Mouse (Mus musculus): ENCODE measurements around the gene Pam. TPM values are rescaled to one million over a fixed set of nuclear protein-coding genes. Genes with fewer than 3 reads are reported as not detected.

Gene Pam
- polyA plus RNA-seq, 1 experiment from 2014 or later: 30.7 TPM

GRCm38 (mm10) chr1:97854256-97854655 is 241.2 kb downstream of the Pam start:
- no peak overlapping the region for H3K4me3 ChIP-seq (ENCODE audit: low read length)

GRCm38 (mm10) chr1:97851601-97852175 is 243.8 kb downstream of the Pam start:
- ATAC-seq: no peak
- H3K4me3 ChIP-seq (ENCODE audit: low read length): no peak overlapping the region
- H3K9ac ChIP-seq (ENCODE audit: low read depth, low read length): no peak overlapping the region
- no peaks in the 10 kb centered on the region for H3K4me1 ChIP-seq (ENCODE audit: control insufficient read depth, insufficient read depth, low read length)
- no peak overlapping the region for H3K27ac ChIP-seq (ENCODE audit: low read length)
- no peaks in the 10 kb centered on the region for H3K27me3 ChIP-seq (replicated peaks; ENCODE audit: control insufficient read depth, insufficient read depth, low read length)
- H3K9me3 ChIP-seq (ENCODE audit: control insufficient read depth, low read length): no peaks in the 10 kb centered on the region
- H3K4me2 ChIP-seq (ENCODE audit: low read depth, low read length): no peak overlapping the region
- 81% methylated on average over 13 of the region's 13 CpGs for WGBS
- H3K36me3 ChIP-seq (ENCODE audit: control insufficient read depth, insufficient read depth, low read length): no peaks in the 10 kb centered on the region

More at GRCm38 (mm10) chr1:97854256-97854655, 241.2 kb downstream of the Pam start:
- Histone ChIP-seq H3K4me1 (ENCODE audit: control insufficient read depth, insufficient read depth, low read length) (no peaks in the 10 kb centered on the region), H3K4me2 (ENCODE audit: low read depth, low read length) (no peak overlapping the region), H3K9ac (ENCODE audit: low read depth, low read length) (no peak overlapping the region), H3K27me3 (replicated peaks; ENCODE audit: control insufficient read depth, insufficient read depth, low read length) (no peaks in the 10 kb centered on the region), H3K36me3 (ENCODE audit: control insufficient read depth, insufficient read depth, low read length) (no peaks in the 10 kb centered on the region), H3K27ac (ENCODE audit: low read length) (no peak overlapping the region), H3K9me3 (ENCODE audit: control insufficient read depth, low read length) (no peaks in the 10 kb centered on the region)
- 87% methylated on average over 3 of the region's 3 CpGs for WGBS
- ATAC-seq: no peak

- no peaks in the 10 kb centered on the region for H3K27me3 ChIP-seq (replicated peaks; ENCODE audit: control insufficient read depth, insufficient read depth, low read length)
- 65% methylated on average over 14 of the region's 14 CpGs for WGBS
- H3K9ac ChIP-seq (ENCODE audit: low read depth, low read length): no peak overlapping the region
Measured at GRCm38 (mm10) chr1:97848601-97849241, 246.7 kb downstream of the Pam start.

GRCm38 (mm10) chr1:97843220-97843992 is 252.0 kb downstream of the Pam start:
- ATAC-seq: no peak
- H3K4me2 ChIP-seq (ENCODE audit: low read depth, low read length): no peak overlapping the region
- no peak overlapping the region for H3K4me3 ChIP-seq (ENCODE audit: low read length)
- H3K9ac ChIP-seq (ENCODE audit: low read depth, low read length): no peak overlapping the region
- H3K27ac ChIP-seq (ENCODE audit: low read length): no peak overlapping the region
- H3K4me1 ChIP-seq (ENCODE audit: control insufficient read depth, insufficient read depth, low read length): no peaks in the 10 kb centered on the region
- no peaks in the 10 kb centered on the region for H3K36me3 ChIP-seq (ENCODE audit: control insufficient read depth, insufficient read depth, low read length)
- H3K9me3 ChIP-seq (ENCODE audit: control insufficient read depth, low read length): no peaks in the 10 kb centered on the region
- H3K27me3 ChIP-seq (replicated peaks; ENCODE audit: control insufficient read depth, insufficient read depth, low read length): no peaks in the 10 kb centered on the region

More at GRCm38 (mm10) chr1:97848601-97849241, 246.7 kb downstream of the Pam start:
- Histone ChIP-seq H3K4me1 (ENCODE audit: control insufficient read depth, insufficient read depth, low read length) (no peaks in the 10 kb centered on the region), H3K27ac (ENCODE audit: low read length) (no peak overlapping the region), H3K9me3 (ENCODE audit: control insufficient read depth, low read length) (no peaks in the 10 kb centered on the region), H3K36me3 (ENCODE audit: control insufficient read depth, insufficient read depth, low read length) (no peaks in the 10 kb centered on the region), H3K4me3 (ENCODE audit: low read length) (no peak overlapping the region), H3K4me2 (ENCODE audit: low read depth, low read length) (no peak overlapping the region)
- ATAC-seq: no peak

GRCm38 (mm10) chr1:97834354-97834822 is 261.1 kb downstream of the Pam start:
- Histone ChIP-seq H3K4me3 (ENCODE audit: low read length) (no peak overlapping the region), H3K9ac (ENCODE audit: low read depth, low read length) (no peak overlapping the region), H3K27me3 (replicated peaks; ENCODE audit: control insufficient read depth, insufficient read depth, low read length) (no peaks in the 10 kb centered on the region), H3K4me1 (ENCODE audit: control insufficient read depth, insufficient read depth, low read length) (no peaks in the 10 kb centered on the region; the same call in 1 of the 2 replicates), H3K9me3 (ENCODE audit: control insufficient read depth, low read length) (no peaks in the 10 kb centered on the region), H3K27ac (ENCODE audit: low read length) (peak overlapping the region; percentile 17; the same call in 1 of the 2 replicates), H3K4me2 (ENCODE audit: low read depth, low read length) (no peak overlapping the region), H3K36me3 (ENCODE audit: control insufficient read depth, insufficient read depth, low read length) (no peaks in the 10 kb centered on the region)
- WGBS: 75% methylated on average over 5 of the region's 5 CpGs
- no peak for ATAC-seq

- Histone ChIP-seq H3K27ac (ENCODE audit: low read length) (no peak overlapping the region; the same call in 1 of the 2 replicates), H3K27me3 (replicated peaks; ENCODE audit: control insufficient read depth, insufficient read depth, low read length) (no peaks in the 10 kb centered on the region), H3K9ac (ENCODE audit: low read depth, low read length) (no peak overlapping the region), H3K36me3 (ENCODE audit: control insufficient read depth, insufficient read depth, low read length) (no peaks in the 10 kb centered on the region), H3K4me1 (ENCODE audit: control insufficient read depth, insufficient read depth, low read length) (no peaks in the 10 kb centered on the region; the same call in 1 of the 2 replicates), H3K4me2 (ENCODE audit: low read depth, low read length) (no peak overlapping the region), H3K9me3 (ENCODE audit: control insufficient read depth, low read length) (no peaks in the 10 kb centered on the region), H3K4me3 (ENCODE audit: low read length) (no peak overlapping the region)
- 62% methylated on average over 5 of the region's 5 CpGs for WGBS
- ATAC-seq: no peak
Measured at GRCm38 (mm10) chr1:97833466-97834353, 261.7 kb downstream of the Pam start.

GRCm38 (mm10) chr1:97828087-97828486 is 267.4 kb downstream of the Pam start:
- no peak overlapping the region for H3K27ac ChIP-seq (ENCODE audit: low read length)
- H3K4me2 ChIP-seq (ENCODE audit: low read depth, low read length): no peak overlapping the region
- 87% methylated on average over 5 of the region's 5 CpGs for WGBS
- H3K9ac ChIP-seq (ENCODE audit: low read depth, low read length): no peak overlapping the region
- H3K9me3 ChIP-seq (ENCODE audit: control insufficient read depth, low read length): no peaks in the 10 kb centered on the region
- no peak overlapping the region for H3K4me3 ChIP-seq (ENCODE audit: low read length)
- no peak for ATAC-seq
- no peaks in the 10 kb centered on the region for H3K4me1 ChIP-seq (ENCODE audit: control insufficient read depth, insufficient read depth, low read length)
- H3K36me3 ChIP-seq (ENCODE audit: control insufficient read depth, insufficient read depth, low read length): no peaks in the 10 kb centered on the region
- no peaks in the 10 kb centered on the region for H3K27me3 ChIP-seq (replicated peaks; ENCODE audit: control insufficient read depth, insufficient read depth, low read length)

- ATAC-seq: no peak
- Histone ChIP-seq H3K4me3 (ENCODE audit: low read length) (no peak overlapping the region), H3K36me3 (ENCODE audit: control insufficient read depth, insufficient read depth, low read length) (no peaks in the 10 kb centered on the region), H3K9ac (ENCODE audit: low read depth, low read length) (no peak overlapping the region), H3K9me3 (ENCODE audit: control insufficient read depth, low read length) (no peaks in the 10 kb centered on the region), H3K27me3 (replicated peaks; ENCODE audit: control insufficient read depth, insufficient read depth, low read length) (no peaks in the 10 kb centered on the region), H3K27ac (ENCODE audit: low read length) (no peak overlapping the region), H3K4me1 (ENCODE audit: control insufficient read depth, insufficient read depth, low read length) (no peaks in the 10 kb centered on the region), H3K4me2 (ENCODE audit: low read depth, low read length) (no peak overlapping the region)
- 59% methylated on average over 2 of the region's 2 CpGs for WGBS
Measured at GRCm38 (mm10) chr1:97827566-97827965, 267.9 kb downstream of the Pam start.

GRCm38 (mm10) chr1:97822904-97823303 is 272.5 kb downstream of the Pam start:
- 95% methylated on average over 7 of the region's 7 CpGs for WGBS
- no peaks in the 10 kb centered on the region for H3K36me3 ChIP-seq (ENCODE audit: control insufficient read depth, insufficient read depth, low read length)
- H3K9me3 ChIP-seq (ENCODE audit: control insufficient read depth, low read length): no peaks in the 10 kb centered on the region
- ATAC-seq: no peak
- H3K4me3 ChIP-seq (ENCODE audit: low read length): no peak overlapping the region
- H3K4me1 ChIP-seq (ENCODE audit: control insufficient read depth, insufficient read depth, low read length): no peaks in the 10 kb centered on the region
- no peaks in the 10 kb centered on the region for H3K27me3 ChIP-seq (replicated peaks; ENCODE audit: control insufficient read depth, insufficient read depth, low read length)
- H3K9ac ChIP-seq (ENCODE audit: low read depth, low read length): no peak overlapping the region
- H3K27ac ChIP-seq (ENCODE audit: low read length): no peak overlapping the region
- no peak overlapping the region for H3K4me2 ChIP-seq (ENCODE audit: low read depth, low read length)

All from intestine, embryonic 16.5 days (tissue).